Comparison of ENCODE assay signal across 19 mouse cellular contexts in the genomic region with DNA sequence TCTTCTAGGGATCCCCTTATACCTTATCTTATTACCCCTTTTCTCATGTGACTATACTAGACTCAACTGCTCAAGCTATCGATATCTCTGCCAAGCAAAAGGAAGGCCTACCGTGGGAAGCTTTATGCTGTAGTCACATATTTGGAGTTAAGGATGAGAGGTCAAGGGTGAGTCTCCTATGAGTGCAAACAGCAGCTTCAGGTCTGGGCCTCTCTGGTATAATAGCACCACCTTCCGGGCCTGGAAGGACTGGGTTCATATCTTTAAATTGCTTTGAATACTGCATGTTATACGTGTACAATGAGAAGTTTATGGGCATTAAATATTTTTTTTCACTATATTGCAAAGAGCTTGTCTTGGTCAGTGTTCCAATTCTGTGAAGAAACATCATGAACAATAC.
"Had no signal": no experiment of that assay in that cellular context is flagged by ENCODE, and none has a peak within 500 bp of the region (broad histone marks: within the 10 kb centered on the region; RNA-seq: fewer than 3 reads in every experiment).

No protein-coding gene starts in this region.

- DNase-seq: kidney, adult 2 months; kidney, postnatal 10 days; kidney, postnatal 4 days; liver, postnatal 0 days; lung, postnatal 10 days; lung, postnatal 36 days; midbrain, embryonic 14.5 days; right cerebral cortex, adult 18-20 months; right cerebral cortex, postnatal 14 days; right cerebral cortex, postnatal 4 days; thymus, postnatal 25 days had no signal

- H3K4me1 ChIP-seq: limb, embryonic 12.5 days; limb, embryonic 15.5 days; megakaryocyte, embryonic 14.5 days; neural tube, embryonic 12.5 days; neural tube, embryonic 15.5 days had no signal

- H3K9me3 ChIP-seq: limb, embryonic 12.5 days; limb, embryonic 15.5 days; megakaryocyte, embryonic 14.5 days; neural tube, embryonic 12.5 days; neural tube, embryonic 15.5 days had no signal

- H3K4me2 ChIP-seq: limb, embryonic 12.5 days; limb, embryonic 15.5 days; liver, embryonic 11.5 days; midbrain, embryonic 11.5 days; neural tube, embryonic 12.5 days; neural tube, embryonic 15.5 days had no signal

- ATAC-seq: liver, postnatal 0 days had no signal

- H3K27ac ChIP-seq: limb, embryonic 12.5 days; limb, embryonic 15.5 days; liver, embryonic 14.5 days; neural tube, embryonic 12.5 days; neural tube, embryonic 15.5 days had no signal

- H3K27me3 ChIP-seq: limb, embryonic 12.5 days; limb, embryonic 15.5 days; neural tube, embryonic 12.5 days; neural tube, embryonic 15.5 days had no signal

- H3K9ac ChIP-seq: limb, embryonic 12.5 days; limb, embryonic 15.5 days; liver, embryonic 14.5 days; liver, postnatal 0 days; neural tube, embryonic 12.5 days; neural tube, embryonic 15.5 days had no signal

- H3K4me3 ChIP-seq: limb, embryonic 12.5 days; limb, embryonic 15.5 days; megakaryocyte, embryonic 14.5 days; neural tube, embryonic 12.5 days; neural tube, embryonic 15.5 days had no signal

- H3K36me3 ChIP-seq: neural tube, embryonic 12.5 days; neural tube, embryonic 15.5 days had no signal
